Mouse (Mus musculus) stomach, postnatal 0 days (tissue): ENCODE measurements at regions not wholly inside any gene's neighbourhood (a gene's known extent, or its start where the extent isn't known, plus 50 kb on each side); places are given as distances from the start of the nearest gene placed in this dataset.

Source experiments
- CTCF ChIP-seq: IDR thresholded peaks from 2 replicates; pipeline ENCODE4 v1.5.1; 2016; ENCODE audit warnings: antibody characterized with exemption, low read depth, mild to moderate bottlenecking, moderate library complexity
- EP300 ChIP-seq: optimal IDR thresholded peaks from 2 replicates; pipeline ENCODE3; 2016; ENCODE audit warnings: antibody characterized with exemption

GRCm38 (mm10) chr16:78452303-78452702 is 75.3 kb upstream of the Btg3 start:
- TF ChIP-seq EP300 (no peak), CTCF (peak; percentile 93)
